Mouse (Mus musculus) spleen, embryonic (tissue): ENCODE data around the gene Plrg1.

Experiments used
- CTCF ChIA-PET: fragments of 350-600 bp; sonication (Branson Sonifier 250); formaldehyde crosslinking; loops from one replicate; lab custom pipeline; 2022; lab: Charles Lee

The Plrg1 gene

DNA sequence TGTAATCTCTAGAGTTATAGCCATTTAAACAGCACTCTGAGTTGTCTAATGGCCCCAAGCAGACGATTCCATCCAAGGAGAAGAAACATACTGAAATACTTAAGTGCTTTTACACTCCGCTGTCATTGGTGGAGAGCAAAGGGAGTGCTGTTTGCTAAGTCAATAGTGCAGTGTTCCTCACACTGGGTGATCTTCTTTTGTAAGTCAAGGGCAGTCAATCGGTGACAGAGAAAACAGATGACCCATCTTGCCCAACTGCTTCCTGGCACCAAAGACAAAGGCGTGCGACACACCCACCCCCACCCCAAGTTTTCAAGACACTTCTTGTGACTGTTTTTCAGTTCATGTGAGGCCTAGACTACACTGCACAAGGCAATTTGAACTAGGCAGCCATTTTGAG is 3.2 kb upstream of the Plrg1 start:
- CTCF ChIA-PET: interaction anchor here (0.6 kb wide), 1 partner anchor 665 kb away, joined by 16 read pairs; no protein-coding TSS in a partner anchor

DNA sequence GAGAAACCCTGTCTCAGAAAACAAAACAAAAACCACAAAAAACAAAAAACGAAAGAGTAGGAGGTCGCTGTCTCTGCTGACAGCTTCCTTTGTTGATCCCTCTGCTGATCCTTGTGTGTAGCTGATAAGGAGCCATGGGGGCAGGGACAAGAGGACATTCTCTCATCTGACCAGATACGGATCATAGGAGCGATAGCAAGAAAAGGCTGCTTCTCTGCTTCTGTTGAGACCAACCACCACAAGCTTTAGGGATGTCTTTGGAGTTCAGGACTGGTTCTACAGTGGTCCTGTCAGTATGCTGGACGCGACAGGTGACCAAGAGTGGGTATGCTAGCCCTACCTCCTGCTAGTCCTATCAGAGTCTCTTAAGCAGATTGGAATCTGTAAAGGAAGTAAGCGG is 2.2 kb upstream of the Plrg1 start:
- CTCF ChIA-PET: interaction anchor here (1.3 kb wide), 1 partner anchor 53 kb away, joined by 4 read pairs; no protein-coding TSS in a partner anchor

DNA sequence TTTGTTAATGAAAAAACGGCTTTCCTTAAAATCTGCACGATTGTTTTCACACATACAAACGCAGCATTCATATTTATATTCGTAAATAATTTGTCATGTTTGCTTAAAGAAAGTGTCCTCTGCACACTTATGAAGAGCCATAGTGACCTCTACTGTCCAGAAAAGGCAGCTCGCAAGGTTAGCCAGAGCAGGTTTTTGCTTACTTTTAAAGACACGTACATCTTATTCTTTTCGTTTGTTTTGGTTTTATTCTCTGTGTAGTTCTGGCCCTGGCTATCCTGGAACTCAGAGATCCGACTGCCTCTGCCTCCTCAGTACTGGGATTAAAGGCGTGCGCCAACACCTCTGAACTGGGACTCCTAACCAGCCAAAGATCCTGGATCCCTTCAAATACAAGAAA is 1.6 kb upstream of the Plrg1 start:
- CTCF ChIA-PET: interaction anchor here (1.3 kb wide), 1 partner anchor 54 kb away, joined by 4 read pairs; no protein-coding TSS in a partner anchor

DNA sequence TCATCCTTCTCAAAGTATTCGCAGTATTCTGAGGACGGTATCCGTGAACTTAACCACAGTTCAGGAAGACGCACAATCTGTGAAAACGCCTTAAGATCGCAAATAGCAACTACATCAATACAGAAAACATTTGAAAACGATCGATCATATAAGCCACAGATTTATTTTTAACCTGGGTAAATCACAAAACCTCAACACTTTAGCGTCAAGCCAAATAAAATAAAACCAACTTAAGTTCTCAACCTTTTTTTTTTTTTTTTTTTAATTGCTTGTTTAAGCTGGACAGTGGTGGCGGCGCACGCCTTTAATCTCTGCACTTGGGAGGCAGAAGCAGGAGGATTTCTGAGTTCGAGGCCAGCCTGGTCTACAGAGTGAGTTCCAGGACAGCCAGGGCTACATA is 563 bp upstream of the Plrg1 start:
- CTCF ChIA-PET: interaction anchor here (1.3 kb wide), 1 partner anchor 55 kb away, joined by 4 read pairs; no protein-coding TSS in a partner anchor

DNA sequence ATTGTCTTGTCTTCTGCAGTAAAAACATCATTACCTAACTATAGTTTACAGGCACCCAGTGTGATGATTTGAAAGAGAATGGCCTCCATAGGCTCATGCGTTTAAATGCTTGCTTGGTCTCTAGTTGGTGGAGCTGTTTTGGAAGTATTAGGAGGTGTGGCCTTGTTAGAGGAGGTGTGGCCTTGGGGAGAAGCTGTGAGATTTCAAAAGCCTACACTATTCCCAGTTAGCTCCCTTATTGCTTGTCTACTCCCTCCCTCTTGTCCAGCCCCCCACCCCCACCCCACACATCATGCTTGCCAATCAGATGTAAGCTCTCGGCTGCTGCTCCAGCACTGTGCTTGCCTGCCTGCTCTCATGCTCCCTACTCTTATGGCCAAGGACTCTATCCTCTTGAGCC is 1.7 kb downstream of the Plrg1 start:
- CTCF ChIA-PET: no interaction called here

DNA sequence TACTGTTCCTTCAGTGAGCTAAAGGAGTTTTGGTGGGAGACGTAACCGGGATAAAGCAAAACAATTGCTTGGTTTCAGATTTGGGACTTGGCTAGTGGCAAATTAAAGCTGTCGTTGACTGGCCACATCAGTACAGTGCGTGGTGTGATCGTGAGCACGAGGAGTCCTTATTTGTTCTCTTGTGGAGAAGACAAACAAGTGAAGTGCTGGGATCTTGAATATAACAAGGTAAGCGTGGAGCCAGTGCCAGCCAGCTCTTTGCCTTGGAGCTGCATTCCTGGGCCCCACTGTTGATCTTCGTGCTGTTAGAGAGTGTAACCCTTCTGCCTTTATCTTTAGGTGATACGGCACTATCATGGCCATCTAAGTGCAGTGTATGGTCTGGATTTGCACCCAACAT is 12.6 kb downstream of the Plrg1 start:
- CTCF ChIA-PET: no interaction called here

DNA sequence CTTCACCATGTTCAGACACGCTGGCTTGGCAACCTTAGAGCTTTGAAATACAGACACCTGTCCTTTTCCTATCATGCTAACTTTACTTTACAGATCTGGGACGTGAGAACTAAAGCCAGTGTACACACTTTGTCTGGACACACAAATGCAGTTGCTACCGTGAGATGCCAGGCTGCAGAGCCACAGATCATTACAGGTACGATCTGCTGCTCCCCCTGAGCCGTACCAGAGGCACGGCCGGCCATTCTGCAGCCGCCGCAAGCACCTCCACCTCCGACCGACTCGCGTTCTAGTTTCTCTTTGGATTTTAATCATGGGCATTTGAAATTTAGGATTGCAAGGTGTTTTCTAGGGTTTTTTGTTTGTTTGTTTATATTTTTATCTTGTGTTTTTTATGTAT is 13.5 kb downstream of the Plrg1 start:
- CTCF ChIA-PET: no interaction called here

DNA sequence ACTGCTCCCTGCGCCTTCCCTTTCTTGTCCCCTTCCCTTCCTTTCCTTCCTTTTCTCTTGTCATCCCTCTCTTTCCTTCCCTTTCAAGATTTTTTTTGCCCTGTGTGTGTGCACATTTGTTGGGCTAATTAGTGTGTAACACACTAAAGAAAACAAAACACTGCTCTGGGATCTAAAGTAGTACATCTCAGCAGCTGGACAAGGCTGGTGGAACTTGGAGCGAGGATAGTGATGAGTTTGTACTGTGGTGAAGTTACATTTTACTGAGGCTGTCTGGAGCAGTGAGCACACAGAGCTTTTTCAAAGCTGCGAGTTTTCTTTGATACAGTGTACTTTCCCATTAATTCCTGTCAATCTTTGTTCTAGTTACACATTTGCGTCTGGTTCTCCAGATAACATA is 14.9 kb downstream of the Plrg1 start:
- CTCF ChIA-PET: no interaction called here

DNA sequence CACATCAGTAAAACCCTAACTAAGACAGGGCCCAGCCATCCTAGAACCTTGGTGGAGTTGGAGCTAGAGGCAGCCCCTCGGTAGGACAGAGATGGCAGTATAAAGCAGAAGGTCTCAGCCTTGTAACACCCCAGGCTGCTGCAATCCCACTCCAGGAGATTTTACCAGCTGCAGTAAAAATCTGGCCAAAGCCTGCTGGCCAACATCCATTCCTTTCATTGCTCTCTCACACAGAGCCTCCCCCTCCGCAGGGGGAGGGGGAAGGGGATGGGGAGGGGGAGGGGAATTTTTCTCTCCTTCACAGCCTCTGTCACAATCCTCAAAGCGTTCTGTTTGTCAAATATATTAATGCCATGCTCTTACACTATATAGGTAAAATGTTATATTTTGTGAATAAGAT is 21.2 kb downstream of the Plrg1 start:
- CTCF ChIA-PET: no interaction called here

DNA sequence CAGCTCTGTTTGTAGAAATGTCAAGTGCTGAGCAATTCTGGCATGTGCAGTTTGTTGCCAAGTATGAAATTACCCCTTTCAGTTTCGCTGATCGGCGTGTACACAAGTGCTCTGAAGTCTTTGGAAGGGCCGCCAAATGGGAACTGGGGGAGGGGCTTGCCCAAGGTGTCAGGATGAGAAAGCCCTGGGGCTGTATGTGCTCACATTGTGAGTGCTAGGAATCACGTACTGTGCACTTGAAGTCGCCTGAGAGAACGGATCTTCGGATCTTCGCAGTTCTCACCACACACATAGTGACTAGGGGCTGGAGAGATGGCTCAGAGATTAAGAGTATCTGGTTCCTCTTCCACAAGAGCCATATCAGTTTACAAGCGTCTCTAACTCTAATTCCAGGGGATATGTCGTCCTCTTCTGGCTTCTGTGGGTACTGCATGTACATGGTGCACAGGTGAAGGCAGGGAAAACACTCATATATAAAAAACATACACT is 25.3 kb downstream of the Plrg1 start:
- CTCF ChIA-PET: no interaction called here

DNA sequence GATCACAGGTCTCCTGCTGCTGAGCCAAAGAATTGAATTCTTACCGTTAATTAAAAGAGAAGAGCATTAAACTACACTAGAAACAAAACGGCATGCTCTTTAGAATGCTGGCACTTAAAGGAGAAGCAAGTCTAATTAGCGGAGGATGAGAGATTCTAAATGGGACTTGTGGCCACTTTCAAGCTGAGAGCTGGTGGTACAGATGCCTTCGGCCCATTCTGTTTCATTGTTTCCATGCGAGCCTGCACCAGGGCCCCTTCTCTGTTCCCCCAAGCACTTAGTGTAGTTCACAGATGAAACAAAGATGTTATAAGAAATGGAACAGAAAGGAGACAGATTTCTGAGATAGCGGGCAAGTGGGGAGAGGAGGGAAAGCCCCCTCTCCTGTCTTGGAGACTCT is 42.3 kb downstream of the Plrg1 start:
- CTCF ChIA-PET: no interaction called here

DNA sequence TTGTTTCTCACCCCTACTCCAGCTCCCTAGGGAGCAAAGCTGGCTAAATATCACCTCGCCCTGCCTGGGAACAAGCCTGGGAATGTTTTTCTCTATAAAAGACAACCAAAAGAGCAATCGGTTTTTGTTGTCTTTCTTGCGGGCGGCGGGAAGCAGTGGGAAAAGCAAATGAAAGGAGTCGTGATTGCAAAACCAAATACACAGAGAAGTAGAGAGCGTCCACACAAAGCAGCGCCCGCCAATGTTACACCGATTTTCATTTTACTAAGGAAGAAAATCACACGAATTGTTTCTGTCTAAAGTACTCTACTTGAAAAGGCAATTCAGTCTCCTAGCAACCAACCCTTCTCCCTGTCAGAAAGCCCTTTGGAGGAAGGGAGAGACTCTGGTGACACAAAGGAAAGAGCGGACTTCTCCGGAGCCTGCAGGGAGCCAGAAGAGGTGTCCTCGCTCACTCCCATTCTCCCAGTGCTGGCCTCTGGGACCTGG is 43.3 kb downstream of the Plrg1 start:
- CTCF ChIA-PET: no interaction called here

DNA sequence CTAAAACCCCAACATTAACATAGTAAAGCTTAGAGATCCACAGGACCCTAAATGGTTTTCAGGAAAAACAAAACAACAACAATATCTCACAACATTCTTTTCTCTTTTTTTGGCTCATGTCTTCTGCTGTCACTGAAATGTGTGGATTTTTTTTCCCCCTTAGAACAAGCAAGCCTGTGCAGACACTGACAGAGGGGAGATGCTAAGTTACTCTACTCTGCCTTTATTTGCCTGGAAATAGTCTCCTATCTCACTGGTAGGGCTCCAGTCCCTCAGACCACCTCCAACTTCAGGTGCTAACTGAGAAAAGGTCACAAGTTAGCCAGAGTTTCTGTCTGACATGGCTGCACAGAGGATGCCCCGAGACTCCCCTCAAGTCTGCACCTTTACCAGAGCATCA is 43.8 kb downstream of the Plrg1 start:
- CTCF ChIA-PET: no interaction called here

DNA sequence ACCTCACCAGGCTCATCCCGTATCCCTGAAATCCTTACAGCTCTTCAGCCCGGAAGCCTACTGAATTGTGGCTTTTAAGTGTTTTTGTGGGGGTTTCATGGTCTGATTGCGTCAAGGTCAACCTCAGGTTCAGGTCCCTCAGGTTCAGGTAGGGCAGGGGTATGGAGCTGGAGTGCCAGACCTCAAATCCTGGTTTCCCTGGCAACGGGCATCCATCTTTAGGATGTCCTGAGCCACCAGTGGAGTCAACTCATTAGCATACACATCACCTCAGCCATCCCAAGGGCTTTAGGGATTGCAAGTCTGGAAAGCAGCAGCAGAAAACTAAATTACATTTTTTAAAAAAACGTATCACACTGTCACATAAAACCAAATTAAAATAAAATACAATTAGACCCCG is 44.3 kb downstream of the Plrg1 start:
- CTCF ChIA-PET: no interaction called here

DNA sequence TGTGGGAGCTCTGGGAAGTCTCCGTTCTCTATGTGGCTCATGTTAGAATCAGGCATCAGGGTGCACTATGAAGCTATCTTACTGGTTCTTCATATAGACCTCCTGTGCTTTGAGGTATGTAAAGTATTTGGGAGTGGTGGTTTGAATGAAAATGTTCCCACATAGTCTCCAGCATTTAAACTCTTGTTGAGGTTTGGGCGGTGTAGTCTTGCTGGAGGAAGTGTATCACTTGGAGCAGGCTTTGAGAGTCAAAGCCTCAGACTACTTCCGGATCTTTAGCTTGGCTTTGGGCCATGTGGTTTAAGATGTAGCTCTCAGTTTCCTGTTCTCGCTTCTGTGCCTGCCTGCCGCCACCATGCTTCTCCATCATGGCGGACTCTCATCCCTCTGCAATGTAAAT is 47.0 kb downstream of the Plrg1 start:
- CTCF ChIA-PET: no interaction called here

DNA sequence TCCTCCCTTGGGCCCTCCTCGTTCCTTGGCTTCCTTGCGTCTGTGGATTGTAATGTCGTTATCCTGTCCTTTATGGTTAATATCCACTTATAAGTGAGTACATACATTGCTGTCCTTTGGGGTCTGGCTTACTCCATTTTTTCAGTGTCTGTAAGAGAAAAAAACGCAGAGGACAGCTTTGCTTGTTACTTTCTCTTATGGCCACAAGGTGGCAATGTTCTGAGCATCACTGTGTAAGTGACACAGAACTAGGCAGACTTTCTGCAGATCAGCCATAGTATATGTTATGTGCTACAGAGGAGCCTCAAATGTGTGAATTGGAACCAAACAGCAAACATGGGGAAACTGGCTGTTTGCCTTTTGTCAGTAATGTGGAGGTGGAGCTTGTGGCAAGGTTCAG is 54.8 kb downstream of the Plrg1 start:
- CTCF ChIA-PET: interaction anchor here (0.6 to 0.7 kb wide), 2 partner anchors 23 to 1772 kb away, joined by 3 to 10 read pairs; no protein-coding TSS in a partner anchor

DNA sequence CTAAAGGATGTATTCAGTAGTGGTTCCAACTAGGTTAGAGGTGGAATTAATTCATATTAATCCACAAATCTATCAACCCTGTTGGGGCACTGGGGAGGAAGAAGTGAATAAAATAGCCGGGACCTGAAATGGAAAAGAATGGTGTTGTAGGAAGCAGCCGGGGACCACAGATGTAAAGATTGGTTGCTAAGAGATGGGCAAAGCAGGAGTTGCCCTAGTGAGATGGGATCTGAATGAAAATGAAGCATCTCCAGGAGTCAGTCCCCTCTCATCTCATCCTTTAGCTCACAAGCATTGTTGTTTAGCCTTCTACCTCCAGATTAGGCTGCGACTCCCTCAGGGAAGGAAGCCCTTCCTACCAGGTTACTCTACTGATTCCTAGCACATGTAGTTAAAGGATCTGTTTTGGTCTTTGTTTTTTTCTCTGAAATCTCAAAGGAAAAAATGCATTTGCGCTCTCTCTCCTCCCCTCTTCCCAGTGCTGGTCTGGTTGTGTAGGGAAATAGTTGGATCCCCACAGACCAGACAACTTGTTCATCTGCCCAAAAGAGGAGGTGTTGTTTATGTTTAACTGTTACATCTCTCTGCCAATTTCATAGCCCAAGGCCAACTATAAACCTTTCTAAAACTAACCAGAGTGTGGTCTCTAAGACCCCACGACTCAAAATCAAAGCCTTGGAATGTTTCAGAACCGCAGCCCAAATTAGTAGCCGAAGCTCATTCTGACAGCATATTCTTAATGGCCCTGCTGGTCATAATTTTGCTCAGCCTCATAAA is 56.4 kb downstream of the Plrg1 start:
- CTCF ChIA-PET: no interaction called here

DNA sequence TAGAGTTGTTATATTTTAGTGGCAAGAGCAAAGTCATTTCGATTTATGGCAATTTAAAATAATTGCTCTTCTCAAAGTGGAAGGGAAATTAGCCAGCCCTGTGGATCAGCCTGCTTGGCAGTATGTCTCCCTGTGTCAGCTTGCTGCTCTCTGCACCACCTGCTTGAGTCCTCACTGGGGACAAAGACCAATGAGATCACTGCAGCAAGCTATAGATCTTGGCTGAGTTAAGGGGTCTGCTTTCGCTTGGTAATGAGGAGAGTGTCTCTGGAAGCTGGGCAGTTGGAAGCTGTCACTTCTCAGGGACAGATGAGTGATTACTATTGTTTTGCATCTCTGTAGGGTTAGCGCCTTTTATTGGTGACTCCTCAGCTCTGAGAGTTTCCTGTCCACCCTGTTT is 57.5 kb downstream of the Plrg1 start:
- CTCF ChIA-PET: no interaction called here

DNA sequence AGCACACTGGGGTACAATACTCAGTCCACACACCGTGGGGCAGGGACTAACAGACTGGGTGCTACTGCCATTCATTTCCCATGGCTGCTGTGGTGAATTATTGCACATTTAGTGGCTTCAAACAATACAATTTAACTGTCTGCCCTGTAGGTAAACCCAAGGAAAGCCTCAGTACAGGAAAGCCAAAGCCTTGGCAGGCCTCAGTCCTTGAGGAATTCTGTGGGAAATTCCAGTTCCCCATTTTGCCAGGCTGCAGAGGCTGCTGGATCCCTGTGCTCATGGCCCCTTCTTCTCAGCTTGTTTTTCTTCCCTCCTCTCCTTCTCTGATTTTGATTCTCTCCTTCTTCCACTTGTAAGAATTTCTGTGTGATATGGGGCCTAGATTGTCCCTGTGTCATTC is 59.6 kb downstream of the Plrg1 start:
- CTCF ChIA-PET: no interaction called here

DNA sequence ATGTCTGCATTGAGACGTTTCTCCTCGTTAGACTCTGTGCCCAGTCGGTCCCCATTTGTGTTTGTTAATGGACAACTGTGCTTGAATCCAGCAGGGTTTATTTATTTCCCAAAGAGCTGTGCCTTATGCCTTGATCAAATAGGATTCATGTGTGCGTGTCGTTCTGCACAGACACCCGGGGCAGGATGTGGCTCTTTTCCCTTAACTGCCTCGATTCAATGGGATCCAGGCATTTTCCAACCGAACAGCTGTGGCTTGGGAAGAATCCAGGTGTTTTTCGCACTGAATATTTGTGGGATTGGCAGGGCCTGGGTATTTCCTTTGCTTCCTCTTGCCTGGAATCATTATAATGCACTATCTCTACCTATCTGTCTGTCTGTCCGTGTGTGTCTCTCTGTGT is 62.3 kb downstream of the Plrg1 start:
- CTCF ChIA-PET: no interaction called here
